Mouse (Mus musculus) spleen, adult 2 months (tissue): ENCODE data around the gene Ss18l2. TPM values are rescaled to one million over a fixed set of nuclear protein-coding genes. Genes with fewer than 3 reads are reported as not detected.

Source experiments
- DNase-seq, 2 experiments: peaks; one replicate each; pipeline versions ENCODE4 v3.0.0 to v3.0.0-alpha.2; 2012 to 2021; ENCODE audit warnings: low spot score in 2 of 2, low read depth in 1 of 2
- H3K27ac ChIP-seq: fragments of 200-500 bp; 2 replicates; pipeline ENCODE4 v1.5.1; 2012; ENCODE audit warnings: low read length, inconsistent platforms; ENCODE audit not compliant: insufficient read depth
- H3K27me3 ChIP-seq: fragments of 200-500 bp; 2 replicates; pipeline ENCODE4 v1.6.1; 2012; ENCODE audit warnings: mild to moderate bottlenecking, moderate library complexity, low read length, inconsistent platforms; ENCODE audit not compliant: control insufficient read depth, insufficient read depth
- H3K36me3 ChIP-seq: fragments of 200-500 bp; 2 replicates; pipeline ENCODE4 v1.6.1; 2012; ENCODE audit warnings: mild to moderate bottlenecking, low read length, inconsistent platforms; ENCODE audit not compliant: control insufficient read depth, insufficient read depth
- H3K4me1 ChIP-seq: fragments of 200-500 bp; 2 replicates; pipeline ENCODE4 v1.6.1; 2011; ENCODE audit warnings: inconsistent platforms; ENCODE audit not compliant: control insufficient read depth, insufficient read depth, insufficient read length
- H3K4me3 ChIP-seq: fragments of 200-500 bp; 2 replicates; pipeline ENCODE4 v1.5.1; 2011; ENCODE audit warnings: mild to moderate bottlenecking, inconsistent platforms; ENCODE audit not compliant: insufficient read depth, insufficient read length; ENCODE audit errors: extremely low read depth
- CTCF ChIP-seq: fragments of 200-500 bp; IDR thresholded peaks from 2 replicates; pipeline ENCODE4 v1.5.1; 2011; ENCODE audit warnings: mild to moderate bottlenecking, inconsistent platforms; ENCODE audit not compliant: insufficient read depth, insufficient read length, insufficient replicate concordance; ENCODE audit errors: extremely low read depth
- POLR2A ChIP-seq: fragments of 200-500 bp; IDR thresholded peaks from 2 replicates; pipeline ENCODE4 v1.6.1; 2011; ENCODE audit warnings: low read depth, low read length, inconsistent platforms
- WGBS: fragments of 180-500 bp; shearing (Covaris S2); methylation state at CpG from one replicate; pipeline ENCODE4 v1.1.7; 2018; 5-methylcytosine and 5-hydroxymethylcytosine counted together
- polyA plus RNA-seq: library from polyadenylated mRNA; depleted of rRNA; stranded (reverse); fragments of >200 nt; gene quantifications from 2 replicates; pipeline ENCODE4 v1.2.3, GENCODE M21; 2012

Gene Ss18l2
- polyA plus RNA-seq, 1 experiment = 5.8 TPM

GRCm38 (mm10) chr9:121708506-121709486 lies 1.3 kb upstream of the Ss18l2 start:
- Histone ChIP-seq H3K4me1 (peaks cover 10% of the 10 kb centered on the region; the same call in 1 of the 2 replicates), H3K4me3 (no peak overlapping the region), H3K36me3 (peaks cover 3% of the 10 kb centered on the region), H3K27me3 (no peaks in the 10 kb centered on the region), H3K27ac (no peak overlapping the region)
- WGBS = 71% methylated on average over 7 of the region's 7 CpGs
- no peak for TF ChIP-seq CTCF
- TF ChIP-seq POLR2A = no peak
- DNase-seq = no peak

- peak overlapping the region; percentile 74 for H3K27ac ChIP-seq
- peak overlapping the region; percentile 90 for H3K4me3 ChIP-seq
- no peak for TF ChIP-seq CTCF
- TF ChIP-seq POLR2A = no peak
- H3K36me3 ChIP-seq = peaks cover 3% of the 10 kb centered on the region
- WGBS = under 1% methylated on average over 18 of the region's 18 CpGs
- H3K4me1 ChIP-seq = peaks cover 3% of the 10 kb centered on the region; the same call in 1 of the 2 replicates
- no peak for DNase-seq
- H3K27me3 ChIP-seq = no peaks in the 10 kb centered on the region
Measured at GRCm38 (mm10) chr9:121710584-121710975, 451 bp downstream of the Ss18l2 start.

GRCm38 (mm10) chr9:121717048-121717447 lies 6.9 kb downstream of the Ss18l2 start:
- WGBS = 95% methylated on average over 2 of the region's 2 CpGs
- DNase-seq = no peak
- Histone ChIP-seq H3K4me3 (no peak overlapping the region), H3K4me1 (no peaks in the 10 kb centered on the region; the same call in 1 of the 2 replicates), H3K36me3 (peaks cover 3% of the 10 kb centered on the region), H3K27me3 (no peaks in the 10 kb centered on the region), H3K27ac (no peak overlapping the region)
- no peak for TF ChIP-seq CTCF
- TF ChIP-seq POLR2A = no peak

- no peaks in the 10 kb centered on the region for H3K27me3 ChIP-seq
- H3K36me3 ChIP-seq = no peaks in the 10 kb centered on the region; the same call in 1 of the 2 replicates
- WGBS = 69% methylated on average over 15 of the region's 15 CpGs
- peak overlapping the region; percentile 90 for H3K27ac ChIP-seq
- H3K4me3 ChIP-seq = peak overlapping the region; percentile 83; the same call in 1 of the 2 replicates
- DNase-seq = no peak
- TF ChIP-seq CTCF (no peak), POLR2A (no peak)
- H3K4me1 ChIP-seq = no peaks in the 10 kb centered on the region; the same call in 1 of the 2 replicates
Measured at GRCm38 (mm10) chr9:121718070-121718705, 8.1 kb downstream of the Ss18l2 start.

- under 1% methylated on average over 57 of the region's 61 CpGs for WGBS
- Histone ChIP-seq H3K27me3 (no peaks in the 10 kb centered on the region), H3K27ac (peak within 1 kb of the TSS; percentile 90), H3K4me3 (peak within 1 kb of the TSS; percentile 83), H3K4me1 (no peaks in the 10 kb centered on the region; the same call in 1 of the 2 replicates), H3K36me3 (no peaks in the 10 kb centered on the region; the same call in 1 of the 2 replicates)
- 0 out of 2 replicates have a peak, but pooled peaks have one; percentile 5 for TF ChIP-seq CTCF
- peak; percentile 55 for TF ChIP-seq POLR2A
- DNase-seq = peak; percentile 96 to 97
Measured at GRCm38 (mm10) chr9:121718792-121719318, 8.7 kb downstream of the Ss18l2 start, which contains the start of gene Nktr. TSS of gene Nktr (plus strand) at chr9:121719169.
